Mouse (Mus musculus): ENCODE data around the gene Gm9803. TPM values are rescaled to one million over a fixed set of nuclear protein-coding genes. Genes with fewer than 3 reads are reported as not detected.

Gene Gm9803
- 12.6 and 17.1 TPM in 2 replicates for polyA plus RNA-seq (2012; rRNA removed)

DNA sequence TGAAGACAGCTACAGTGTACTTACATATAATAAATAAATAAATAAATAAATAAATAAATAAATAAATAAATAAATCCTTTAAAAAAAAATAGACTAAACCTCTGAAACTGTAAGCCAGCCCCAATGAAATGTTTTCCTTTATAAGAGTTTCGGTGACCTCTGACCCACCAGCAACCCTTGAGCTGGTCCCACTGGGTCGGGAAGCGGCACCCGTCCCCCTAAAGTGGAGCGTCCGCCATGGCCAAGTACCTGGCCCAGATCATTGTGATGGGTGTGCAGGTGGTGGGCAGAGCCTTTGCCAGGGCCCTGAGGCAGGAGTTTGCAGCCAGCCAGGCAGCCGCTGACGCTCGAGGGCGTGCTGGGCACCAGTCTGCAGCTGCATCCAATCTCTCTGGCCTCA lies at the start of gene Gm9803:
Gm9803 (plus strand) TSS at position 154 of the 400 bp plus-strand sequence.

DNA sequence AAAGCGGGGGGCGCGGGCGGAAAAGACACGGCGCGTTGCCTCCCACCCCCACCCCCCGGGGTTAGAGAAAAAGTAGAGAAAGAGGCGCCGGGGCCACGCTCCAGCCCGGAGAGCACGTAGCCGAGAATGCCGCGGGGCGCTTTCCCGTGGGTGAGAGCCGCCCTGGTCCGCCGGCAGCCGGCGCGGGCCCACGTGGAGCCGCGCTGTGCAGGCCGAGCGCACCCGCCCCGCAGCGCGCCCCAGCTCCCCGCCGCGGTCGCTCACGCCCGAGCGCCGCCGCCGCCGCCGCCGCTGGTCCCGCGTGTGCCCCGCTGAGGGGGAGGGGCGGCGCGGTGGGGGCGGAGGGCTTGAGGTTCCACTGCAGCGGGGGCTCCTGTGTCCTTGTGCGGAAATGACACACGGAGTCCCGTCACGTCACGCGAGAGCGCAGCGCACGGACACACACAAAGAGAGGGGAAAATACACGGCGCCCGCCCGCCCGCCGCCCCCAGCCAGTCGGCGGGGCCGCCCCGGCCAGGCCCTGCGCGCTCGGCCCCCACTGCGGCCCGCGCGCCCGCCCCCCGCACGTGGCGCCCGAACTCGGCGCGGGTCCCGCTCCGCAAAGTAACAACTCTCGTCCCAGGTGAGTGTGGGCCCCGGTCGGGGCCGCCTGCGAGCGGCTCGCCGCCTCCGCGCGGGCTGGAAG lies 45.0 kb upstream of the Gm9803 start, which contains the start of gene Bend3:
Bend3 (plus strand) TSS at position 81 of the 685 bp plus-strand sequence.

DNA sequence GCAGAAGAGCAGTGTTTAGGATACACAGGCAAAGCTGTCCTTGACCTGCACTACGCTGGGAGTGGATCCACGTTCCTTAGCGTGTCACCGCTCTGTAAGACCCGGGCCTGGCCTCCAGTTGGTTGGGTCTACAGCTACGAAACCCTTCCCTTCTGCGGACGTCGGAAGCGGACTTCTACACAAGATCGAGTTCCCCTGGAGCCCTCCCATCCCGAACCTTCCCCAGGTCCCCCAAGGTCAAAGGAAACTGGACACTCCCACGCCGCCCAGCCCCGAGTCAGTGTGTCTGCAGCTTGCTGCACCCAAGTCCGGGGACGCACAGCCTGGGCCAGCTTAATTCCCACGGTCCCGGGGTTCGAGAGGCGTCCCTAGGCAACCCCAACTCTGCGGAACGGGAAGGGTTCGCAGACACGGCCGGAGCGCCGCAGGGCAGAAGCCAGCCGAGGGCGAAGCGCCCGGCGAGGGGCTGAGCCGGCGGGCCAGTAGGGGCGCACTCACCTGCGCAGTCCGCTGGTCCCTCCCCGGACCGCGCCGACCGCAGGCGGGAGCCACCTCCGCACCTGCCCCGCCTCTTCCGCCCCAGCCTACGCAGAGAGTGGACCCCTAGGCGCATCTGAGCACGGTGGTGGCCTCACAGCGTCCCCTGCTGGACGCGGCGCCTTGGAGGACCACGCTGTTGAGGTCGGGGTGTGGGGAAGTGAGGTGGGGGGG lies 16.7 kb downstream of the Gm9803 start, which contains the start of gene 1700021F05Rik:
1700021F05Rik (minus strand) TSS at position 553 of the 711 bp plus-strand sequence.

Other genes starting within 250 kb of the Gm9803 start
- 8.1 and 8.6 TPM in 2 replicates for gene Bend3, start 45.3 kb upstream of the Gm9803 start, polyA plus RNA-seq (2012; rRNA removed)
- 25.1 and 27.0 TPM in 2 replicates for gene 1700021F05Rik, start 16.9 kb downstream of the Gm9803 start, polyA plus RNA-seq (2012; rRNA removed)
- 1,030 and 1,106 TPM in 2 replicates for gene Cd24a, start 54.2 kb downstream of the Gm9803 start, polyA plus RNA-seq (2012; rRNA removed)

Data from central nervous system, embryonic 18 days (tissue).